Mouse (Mus musculus): Measurements from ENCODE around the gene Pbx1.

The Pbx1 gene

DNA sequence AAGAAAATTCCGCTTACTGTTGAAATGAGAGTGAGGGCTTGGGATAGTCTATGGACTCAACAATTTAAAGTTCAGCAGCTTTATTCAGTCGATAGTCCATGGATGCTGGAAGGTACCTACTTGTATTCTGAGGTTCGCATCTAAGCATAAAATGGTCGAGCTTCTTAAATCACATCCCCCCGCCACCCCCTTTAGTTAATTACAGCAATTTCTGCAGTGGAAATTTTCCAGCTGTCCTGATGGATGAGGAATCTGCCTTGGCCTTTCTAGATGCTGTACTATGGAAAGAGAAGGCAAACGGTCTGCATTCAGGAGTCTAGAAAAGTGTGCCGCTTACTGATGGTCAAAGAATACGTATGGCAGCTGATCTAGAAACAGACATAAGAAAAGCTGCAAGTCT, 262.3 kb downstream of the Pbx1 start:
- no peak for DNase-seq (ENCODE audit: low spot score in 2 of 2)

DNA sequence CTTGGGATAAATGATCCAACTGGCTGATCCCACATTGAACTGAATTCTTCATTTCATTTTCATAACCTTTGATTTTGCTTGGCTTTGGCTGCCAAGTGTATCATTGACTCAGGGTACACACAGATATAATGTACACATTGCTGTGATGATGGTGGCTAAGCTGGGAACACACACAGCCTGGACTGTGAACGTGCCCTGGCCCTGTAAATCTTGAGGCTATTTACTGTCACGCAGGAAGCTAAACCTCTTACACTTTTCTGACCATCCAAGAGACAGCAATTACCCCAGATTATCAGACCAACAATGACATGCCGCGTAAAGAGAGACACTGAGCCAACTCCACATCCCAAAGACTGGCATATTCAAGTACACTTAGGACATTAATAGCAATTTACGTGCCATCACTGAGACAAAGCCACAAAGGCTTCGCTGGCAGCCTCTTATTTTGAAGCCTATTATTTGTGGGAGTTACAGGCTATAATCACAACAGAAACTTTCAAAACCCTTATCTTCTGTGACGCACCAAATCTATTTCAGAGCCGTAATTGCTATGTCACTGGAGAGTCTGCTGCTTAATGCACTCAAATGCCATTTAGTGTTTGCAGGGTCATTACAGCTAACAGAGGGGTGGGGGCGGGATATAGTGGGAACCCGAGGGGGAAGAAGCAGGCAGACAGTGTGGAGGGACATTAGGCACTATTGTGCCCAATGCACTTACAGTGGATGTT, 262.9 kb downstream of the Pbx1 start:
- DNase-seq (ENCODE audit: low spot score in 2 of 2) = no peak

DNA sequence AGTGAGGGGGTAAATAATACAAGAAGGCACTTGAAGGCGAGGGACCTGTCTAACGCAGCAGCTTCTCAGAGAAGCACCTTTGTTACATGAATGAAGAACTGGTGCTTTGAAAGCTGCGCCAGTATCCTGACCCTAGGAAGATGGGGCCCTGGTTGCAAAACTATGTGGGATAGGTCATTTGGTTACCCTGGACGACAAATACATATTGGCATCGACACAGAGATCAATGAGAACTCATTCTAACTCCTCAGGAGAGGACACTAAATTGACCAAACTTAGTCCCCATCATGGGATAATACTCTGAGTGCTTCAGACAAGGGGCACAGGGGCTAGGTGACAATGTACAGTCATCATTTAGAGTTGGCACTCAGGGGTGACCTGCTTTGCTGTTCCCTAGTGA, 264.3 kb downstream of the Pbx1 start:
- no peak for DNase-seq (ENCODE audit: low spot score in 2 of 2)

GRCm38 (mm10) chr1:168166841-168167240, 265.2 kb downstream of the Pbx1 start:
- no peak for DNase-seq (ENCODE audit: low spot score in 2 of 2)

GRCm38 (mm10) chr1:168164945-168165344, 267.1 kb downstream of the Pbx1 start:
- no peak for DNase-seq (ENCODE audit: low spot score in 2 of 2)

- no peak for DNase-seq (ENCODE audit: low spot score in 2 of 2)
These were observed 268.4 kb downstream of the Pbx1 start for GRCm38 (mm10) chr1:168163521-168164233.

DNA sequence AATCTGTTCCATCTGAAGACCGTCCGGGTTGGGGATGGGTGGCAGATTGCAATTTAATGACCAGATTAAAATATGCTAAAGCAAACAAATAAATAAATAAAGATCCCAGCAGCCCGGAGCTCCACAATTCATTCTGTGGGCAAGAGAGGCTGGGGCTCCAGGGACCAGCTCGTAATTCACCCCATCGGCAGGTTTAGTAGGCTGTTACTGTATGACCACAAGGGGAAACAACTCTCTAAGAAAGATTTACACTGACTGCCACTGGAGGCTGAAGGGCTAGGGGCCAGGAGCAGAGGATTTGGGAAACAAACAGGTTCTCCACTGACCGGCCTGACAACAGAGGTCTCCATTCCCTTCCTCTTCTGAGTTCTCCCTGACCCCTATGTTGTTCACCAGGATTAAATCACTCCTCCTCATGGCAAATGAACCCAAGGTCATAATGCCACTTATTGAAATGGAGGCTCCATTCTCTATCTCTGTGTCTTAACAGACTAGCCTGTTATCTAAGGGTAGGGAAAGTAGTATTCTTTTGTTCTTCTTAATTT, 292.9 kb downstream of the Pbx1 start:
- no peak for DNase-seq (ENCODE audit: low spot score in 2 of 2)

DNA sequence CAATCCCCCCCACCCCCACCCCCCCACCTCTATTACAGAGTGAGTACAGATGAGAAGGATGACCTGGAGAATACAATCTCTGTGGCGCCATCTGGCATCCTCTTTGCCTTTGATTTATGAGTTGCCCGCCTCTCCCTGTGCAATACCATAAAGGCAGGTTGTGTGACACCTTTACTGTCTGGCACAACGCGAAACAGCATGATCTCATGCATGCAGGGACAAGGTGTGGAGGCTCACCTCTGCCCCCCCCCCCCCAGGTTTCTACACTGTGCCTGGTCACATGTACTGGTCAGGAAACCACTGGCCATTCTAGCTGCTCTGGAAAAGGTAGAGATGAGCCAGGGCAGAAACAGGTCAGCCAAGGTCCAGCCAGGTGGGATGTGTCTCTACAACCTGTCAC, 293.4 kb downstream of the Pbx1 start:
- no peak for DNase-seq (ENCODE audit: low spot score in 2 of 2)

DNA sequence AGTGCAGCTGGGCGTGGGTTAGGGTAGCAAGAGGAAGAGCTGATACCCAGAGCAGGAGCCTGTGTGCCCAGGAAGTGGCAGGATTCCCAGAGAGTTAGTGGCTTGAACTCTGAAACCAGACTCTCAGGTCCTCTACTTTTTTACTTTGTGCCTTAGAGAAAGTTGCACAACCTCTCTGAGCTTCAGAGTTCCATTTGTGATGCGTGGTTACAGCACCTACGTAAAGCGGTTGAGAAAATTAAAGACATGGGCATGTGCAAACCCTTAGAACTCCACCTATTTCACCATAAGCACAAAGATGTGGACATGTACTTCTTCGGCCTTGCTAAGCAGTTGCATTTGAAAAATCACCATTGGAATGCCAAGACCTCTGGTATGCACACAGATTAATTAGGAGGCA, 294.2 kb downstream of the Pbx1 start:
- DNase-seq (ENCODE audit: low spot score in 2 of 2) = no peak

DNA sequence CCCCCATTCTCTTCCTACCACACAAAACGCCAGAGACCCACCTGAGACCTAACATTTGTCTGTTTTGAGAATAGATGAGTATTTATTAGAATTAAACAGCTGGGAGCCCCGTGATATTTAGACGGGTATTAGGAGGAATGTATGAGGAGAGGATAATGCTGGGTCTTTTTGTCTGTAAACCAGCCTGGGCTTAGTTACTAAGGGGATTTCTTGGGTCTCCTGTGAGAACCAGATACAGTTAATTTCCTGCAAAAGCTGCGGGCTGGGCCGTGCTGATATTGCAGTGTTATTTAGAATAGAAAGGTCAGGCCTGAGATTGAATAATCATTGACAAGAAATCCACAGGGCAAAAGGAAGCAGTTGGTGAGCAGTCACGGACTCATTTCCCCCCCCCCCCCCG, 296.5 kb downstream of the Pbx1 start:
- DNase-seq (ENCODE audit: low spot score in 2 of 2) = no peak

GRCm38 (mm10) chr1:168133696-168134095, 298.4 kb downstream of the Pbx1 start:
- no peak for DNase-seq (ENCODE audit: low spot score in 2 of 2)

DNA sequence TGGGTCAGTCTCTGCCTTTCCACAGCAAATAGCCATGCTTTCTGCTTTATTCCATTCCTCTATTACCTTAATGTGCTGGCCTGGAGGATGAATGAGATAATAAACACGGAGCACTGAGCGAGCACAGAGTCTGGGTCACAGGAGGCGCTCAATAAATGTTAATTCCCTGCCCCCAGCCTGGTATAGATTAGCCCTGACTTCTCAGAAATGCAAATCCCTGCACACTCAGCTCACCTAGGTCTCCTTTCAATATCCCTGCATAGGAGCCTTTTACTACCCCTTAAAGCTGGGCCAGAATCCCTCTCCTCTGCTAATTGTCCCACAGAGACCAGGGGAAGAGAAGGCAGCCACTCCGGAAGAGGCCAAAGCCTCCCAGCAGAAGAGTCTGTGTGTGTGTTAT, 304.1 kb downstream of the Pbx1 start:
- no peak for DNase-seq (ENCODE audit: low spot score in 2 of 2)

DNA sequence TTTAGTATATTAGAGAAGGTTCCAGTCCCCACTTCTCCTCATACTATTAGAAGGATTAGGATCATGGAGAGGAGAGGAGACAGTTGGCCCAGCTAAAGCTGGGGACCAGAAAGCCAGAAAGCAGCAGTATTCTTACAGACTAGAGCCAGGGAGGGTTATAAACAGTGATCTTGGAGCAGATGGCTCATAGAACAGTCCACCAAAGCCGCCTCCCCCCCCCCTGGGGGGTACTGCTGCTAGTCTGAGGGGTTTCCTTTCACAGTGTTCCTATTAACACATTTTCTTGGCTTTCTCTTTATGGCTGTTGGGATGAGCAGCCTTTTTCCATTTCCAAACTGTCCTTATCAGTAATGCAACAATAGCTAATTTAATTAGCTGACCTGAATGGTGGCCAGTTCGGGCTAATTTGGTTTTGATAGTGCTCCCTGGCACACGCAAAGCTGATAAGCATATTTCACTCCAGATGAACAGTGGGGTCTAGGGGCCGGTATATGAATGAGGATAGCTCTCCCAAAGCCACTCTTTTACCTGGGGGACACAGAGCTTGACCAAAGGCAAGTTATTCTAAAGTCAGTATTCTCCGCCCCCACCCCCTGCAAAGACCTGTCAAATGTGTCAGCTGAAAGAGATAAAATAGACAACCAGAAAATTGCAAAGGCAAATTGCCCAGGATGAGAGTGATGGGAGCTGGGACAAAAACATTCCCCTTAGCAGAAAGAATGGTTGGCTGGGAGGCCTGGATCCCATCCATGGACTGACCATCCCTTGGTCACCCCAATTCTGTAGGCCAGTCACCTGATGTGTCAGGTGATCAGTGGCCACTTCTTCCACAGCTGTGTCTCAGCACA, 307.2 kb downstream of the Pbx1 start:
- no peak for DNase-seq (ENCODE audit: low spot score in 2 of 2)

GRCm38 (mm10) chr1:168118077-168118476, 314.0 kb downstream of the Pbx1 start:
- no peak for DNase-seq (ENCODE audit: low spot score in 2 of 2)

GRCm38 (mm10) chr1:168117367-168117766, 314.7 kb downstream of the Pbx1 start:
- DNase-seq (ENCODE audit: low spot score in 2 of 2) = no peak

DNA sequence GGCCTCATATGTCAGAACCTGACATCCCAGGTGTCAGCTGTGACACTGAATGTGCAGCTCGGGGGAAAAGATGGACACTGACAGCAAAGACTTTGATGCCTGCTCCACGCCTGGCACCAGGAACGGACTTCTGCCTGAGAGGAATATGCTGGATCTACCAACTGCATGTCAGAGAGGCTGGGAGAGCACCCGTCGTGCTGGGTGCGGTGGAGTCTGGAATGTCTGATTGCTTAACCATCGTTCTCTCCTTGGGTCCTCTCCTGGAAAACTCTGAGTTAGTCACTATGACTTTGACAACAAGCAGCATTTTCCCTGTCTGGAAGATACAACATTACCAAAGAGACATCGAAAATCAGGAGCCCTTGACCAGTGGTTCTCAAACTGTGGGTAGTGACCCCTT, 322.3 kb downstream of the Pbx1 start:
- no peak for DNase-seq (ENCODE audit: low spot score in 2 of 2)

DNA sequence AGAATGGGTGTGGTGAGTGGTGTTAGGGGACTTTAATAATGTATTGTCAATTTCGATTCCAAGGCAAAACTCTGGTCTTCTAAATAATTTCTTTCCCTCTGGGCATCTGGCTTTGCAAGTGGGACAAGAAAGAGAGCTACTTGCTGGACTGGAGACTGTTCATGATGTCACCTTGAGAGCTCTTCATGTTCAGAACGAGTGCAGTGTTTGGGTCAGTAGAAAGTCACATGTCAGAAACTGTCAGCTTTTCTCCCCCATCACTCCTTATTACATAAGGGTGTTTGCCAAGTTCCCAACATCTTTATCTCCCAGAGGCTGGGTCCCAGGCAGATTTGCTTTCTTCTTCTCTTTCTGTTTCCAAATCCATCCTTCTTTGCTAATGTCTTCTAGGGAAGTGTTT, 328.2 kb downstream of the Pbx1 start:
- DNase-seq (ENCODE audit: low spot score in 2 of 2) = no peak

DNA sequence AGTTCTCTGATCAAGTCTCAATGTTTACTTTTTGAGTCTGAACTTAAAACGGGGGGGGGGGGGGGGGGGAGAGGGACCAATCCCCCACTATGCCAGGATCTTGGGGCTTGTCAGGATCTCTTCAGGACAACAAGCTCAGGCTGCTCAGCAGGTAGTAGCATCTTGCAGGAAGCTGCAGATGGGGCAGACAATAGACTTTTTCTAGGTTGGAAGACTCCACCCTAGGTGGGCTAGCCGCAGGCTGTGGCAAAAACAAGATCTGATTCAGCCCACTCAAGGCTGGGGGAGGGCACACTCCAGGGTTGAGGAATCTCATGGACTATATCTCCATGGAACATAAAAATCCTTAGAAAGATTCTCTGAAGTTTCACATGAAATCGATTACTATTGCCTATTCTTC, 330.6 kb downstream of the Pbx1 start:
- DNase-seq (ENCODE audit: low spot score in 2 of 2) = no peak

GRCm38 (mm10) chr1:168098806-168099205, 333.3 kb downstream of the Pbx1 start:
- DNase-seq (ENCODE audit: low spot score in 2 of 2) = no peak

GRCm38 (mm10) chr1:168094671-168095070, 337.4 kb downstream of the Pbx1 start:
- no peak for DNase-seq (ENCODE audit: low spot score in 2 of 2)

DNA sequence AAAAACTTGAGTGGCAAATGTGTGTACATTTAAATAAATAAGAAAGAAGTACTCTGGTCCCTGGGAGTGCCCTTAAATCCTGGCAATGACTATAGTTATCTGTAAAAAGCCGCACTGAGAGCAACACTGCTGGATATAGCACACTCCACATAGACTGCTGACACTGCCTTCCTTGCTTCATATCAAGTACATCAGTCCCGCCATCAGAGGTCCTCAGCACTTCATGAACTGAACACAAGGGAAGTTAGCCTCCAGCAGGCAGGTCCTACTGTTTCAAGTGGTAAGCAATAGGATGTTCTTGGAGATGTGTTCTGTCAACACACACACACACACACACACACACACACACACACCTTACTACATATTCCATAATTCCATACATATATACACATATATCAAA, 339.0 kb downstream of the Pbx1 start:
- no peak for DNase-seq (ENCODE audit: low spot score in 2 of 2)

GRCm38 (mm10) chr1:168091627-168092026, 340.4 kb downstream of the Pbx1 start:
- no peak for DNase-seq (ENCODE audit: low spot score in 2 of 2)
